Mouse (Mus musculus): ENCODE results near the gene Stk10. TPM values are rescaled to one million over a fixed set of nuclear protein-coding genes. Genes with fewer than 3 reads are reported as not detected.
A peak's percentile ranks its signal among the peaks of the same experiment; 100 is the strongest.

The Stk10 gene
- polyA plus RNA-seq, 1 experiment from 2014 or later = 0.80 TPM

GRCm38 (mm10) chr11:32516916-32517712 is 16.0 kb upstream of the Stk10 start:
- DNase-seq (ENCODE audit: low spot score) (peak; percentile 57), ATAC-seq (peak; percentile 55; the same call in 1 of the 2 replicates)
- no peak overlapping the region for H3K4me2 ChIP-seq (ENCODE audit: low read length)
- H3K9ac ChIP-seq (ENCODE audit: low read length) = no peak overlapping the region
- H3K4me3 ChIP-seq (ENCODE audit: low read depth, low read length) = no peak overlapping the region
- peaks cover 23% of the 10 kb centered on the region for H3K36me3 ChIP-seq (ENCODE audit: control insufficient read depth, insufficient read depth, low read length)
- peak overlapping the region; percentile 58; the same call in 1 of the 2 replicates for H3K27ac ChIP-seq (ENCODE audit: low read depth, low read length)
- WGBS = 80% methylated on average over 8 of the region's 8 CpGs
- H3K9me3 ChIP-seq (replicated peaks; ENCODE audit: control insufficient read depth, low read length) = no peaks in the 10 kb centered on the region
- H3K27me3 ChIP-seq (replicated peaks; ENCODE audit: control insufficient read depth, insufficient read depth, low read length) = no peaks in the 10 kb centered on the region
- no peaks in the 10 kb centered on the region for H3K4me1 ChIP-seq (ENCODE audit: control insufficient read depth, insufficient read depth, low read length)

- no peak overlapping the region for H3K4me3 ChIP-seq (ENCODE audit: low read depth, low read length)
- no peak overlapping the region for H3K27ac ChIP-seq (ENCODE audit: low read depth, low read length)
- no peak for ATAC-seq
- H3K9ac ChIP-seq (ENCODE audit: low read length) = no peak overlapping the region
- H3K36me3 ChIP-seq (ENCODE audit: control insufficient read depth, insufficient read depth, low read length) = peaks cover 23% of the 10 kb centered on the region
- WGBS = 87% methylated on average over 4 of the region's 4 CpGs
- no peaks in the 10 kb centered on the region for H3K27me3 ChIP-seq (replicated peaks; ENCODE audit: control insufficient read depth, insufficient read depth, low read length)
- no peak overlapping the region for H3K4me2 ChIP-seq (ENCODE audit: low read length)
- no peaks in the 10 kb centered on the region for H3K9me3 ChIP-seq (replicated peaks; ENCODE audit: control insufficient read depth, low read length)
- no peaks in the 10 kb centered on the region for H3K4me1 ChIP-seq (ENCODE audit: control insufficient read depth, insufficient read depth, low read length)
- DNase-seq (ENCODE audit: low spot score) = no peak
Observed at GRCm38 (mm10) chr11:32518770-32519169, 14.3 kb upstream of the Stk10 start.

- no peaks in the 10 kb centered on the region for H3K27me3 ChIP-seq (replicated peaks; ENCODE audit: control insufficient read depth, insufficient read depth, low read length)
- 93% methylated on average over 1 of the region's 1 CpGs for WGBS
- no peaks in the 10 kb centered on the region for H3K4me1 ChIP-seq (ENCODE audit: control insufficient read depth, insufficient read depth, low read length)
- DNase-seq (ENCODE audit: low spot score) (no peak), ATAC-seq (no peak)
- no peak overlapping the region for H3K27ac ChIP-seq (ENCODE audit: low read depth, low read length)
- H3K4me3 ChIP-seq (ENCODE audit: low read depth, low read length) = no peak overlapping the region
- no peaks in the 10 kb centered on the region for H3K9me3 ChIP-seq (replicated peaks; ENCODE audit: control insufficient read depth, low read length)
- no peak overlapping the region for H3K9ac ChIP-seq (ENCODE audit: low read length)
- H3K36me3 ChIP-seq (ENCODE audit: control insufficient read depth, insufficient read depth, low read length) = peaks cover 27% of the 10 kb centered on the region
- H3K4me2 ChIP-seq (ENCODE audit: low read length) = no peak overlapping the region
Observed at GRCm38 (mm10) chr11:32519354-32519753, 13.8 kb upstream of the Stk10 start.

- Histone ChIP-seq H3K36me3 (ENCODE audit: control insufficient read depth, insufficient read depth, low read length) (peaks cover 31% of the 10 kb centered on the region), H3K9ac (ENCODE audit: low read length) (no peak overlapping the region), H3K27me3 (replicated peaks; ENCODE audit: control insufficient read depth, insufficient read depth, low read length) (no peaks in the 10 kb centered on the region), H3K27ac (ENCODE audit: low read depth, low read length) (no peak overlapping the region), H3K4me3 (ENCODE audit: low read depth, low read length) (no peak overlapping the region), H3K4me2 (ENCODE audit: low read length) (no peak overlapping the region), H3K9me3 (replicated peaks; ENCODE audit: control insufficient read depth, low read length) (no peaks in the 10 kb centered on the region), H3K4me1 (ENCODE audit: control insufficient read depth, insufficient read depth, low read length) (no peaks in the 10 kb centered on the region)
- ATAC-seq = no peak
- WGBS = 86% methylated on average over 2 of the region's 2 CpGs
- DNase-seq (ENCODE audit: low spot score) = no peak
Observed at GRCm38 (mm10) chr11:32521246-32521645, 11.9 kb upstream of the Stk10 start.

- no peak for DNase-seq (ENCODE audit: low spot score)
Observed at GRCm38 (mm10) chr11:32524122-32524920, 8.8 kb upstream of the Stk10 start.

GRCm38 (mm10) chr11:32527006-32527405 is 6.1 kb upstream of the Stk10 start:
- no peak overlapping the region for H3K9ac ChIP-seq (ENCODE audit: low read length)
- no peak overlapping the region for H3K4me3 ChIP-seq (ENCODE audit: low read depth, low read length)
- peaks cover 11% of the 10 kb centered on the region for H3K36me3 ChIP-seq (ENCODE audit: control insufficient read depth, insufficient read depth, low read length)
- peaks cover 6% of the 10 kb centered on the region; the same call in 1 of the 2 replicates for H3K27me3 ChIP-seq (replicated peaks; ENCODE audit: control insufficient read depth, insufficient read depth, low read length)
- DNase-seq (ENCODE audit: low spot score) (no peak), ATAC-seq (no peak)
- H3K4me1 ChIP-seq (ENCODE audit: control insufficient read depth, insufficient read depth, low read length) = no peaks in the 10 kb centered on the region
- H3K27ac ChIP-seq (ENCODE audit: low read depth, low read length) = no peak overlapping the region
- no peak overlapping the region for H3K4me2 ChIP-seq (ENCODE audit: low read length)
- no peaks in the 10 kb centered on the region for H3K9me3 ChIP-seq (replicated peaks; ENCODE audit: control insufficient read depth, low read length)
- WGBS = 92% methylated on average over 4 of the region's 4 CpGs

More at GRCm38 (mm10) chr11:32524122-32524920, 8.8 kb upstream of the Stk10 start:
- no peak overlapping the region for H3K9ac ChIP-seq (ENCODE audit: low read length)
- no peak for ATAC-seq
- peaks cover 14% of the 10 kb centered on the region for H3K36me3 ChIP-seq (ENCODE audit: control insufficient read depth, insufficient read depth, low read length)
- no peaks in the 10 kb centered on the region for H3K4me1 ChIP-seq (ENCODE audit: control insufficient read depth, insufficient read depth, low read length)
- 87% methylated on average over 11 of the region's 11 CpGs for WGBS
- no peaks in the 10 kb centered on the region for H3K9me3 ChIP-seq (replicated peaks; ENCODE audit: control insufficient read depth, low read length)
- no peak overlapping the region for H3K4me3 ChIP-seq (ENCODE audit: low read depth, low read length)
- H3K4me2 ChIP-seq (ENCODE audit: low read length) = no peak overlapping the region
- H3K27ac ChIP-seq (ENCODE audit: low read depth, low read length) = no peak overlapping the region
- no peaks in the 10 kb centered on the region for H3K27me3 ChIP-seq (replicated peaks; ENCODE audit: control insufficient read depth, insufficient read depth, low read length)

GRCm38 (mm10) chr11:32530151-32530550 is 3.0 kb upstream of the Stk10 start:
- Histone ChIP-seq H3K27me3 (replicated peaks; ENCODE audit: control insufficient read depth, insufficient read depth, low read length) (peaks cover 7% of the 10 kb centered on the region; the same call in 1 of the 2 replicates), H3K9me3 (replicated peaks; ENCODE audit: control insufficient read depth, low read length) (no peaks in the 10 kb centered on the region), H3K4me3 (ENCODE audit: low read depth, low read length) (no peak overlapping the region), H3K36me3 (ENCODE audit: control insufficient read depth, insufficient read depth, low read length) (0 out of 2 replicates have a peak, but pooled peaks cover 4% of the 10 kb centered on the region), H3K9ac (ENCODE audit: low read length) (no peak overlapping the region), H3K27ac (ENCODE audit: low read depth, low read length) (no peak overlapping the region), H3K4me2 (ENCODE audit: low read length) (no peak overlapping the region), H3K4me1 (ENCODE audit: control insufficient read depth, insufficient read depth, low read length) (peaks cover 5% of the 10 kb centered on the region; the same call in 1 of the 2 replicates)
- 60% methylated on average over 1 of the region's 1 CpGs for WGBS
- no peak for ATAC-seq
- DNase-seq (ENCODE audit: low spot score) = no peak

- peak; percentile 16 for ATAC-seq
- Histone ChIP-seq H3K27ac (ENCODE audit: low read depth, low read length) (no peak within 1 kb of the TSS), H3K27me3 (replicated peaks; ENCODE audit: control insufficient read depth, insufficient read depth, low read length) (peaks cover 7% of the 10 kb centered on the region; the same call in 1 of the 2 replicates), H3K4me1 (ENCODE audit: control insufficient read depth, insufficient read depth, low read length) (peaks cover 5% of the 10 kb centered on the region; the same call in 1 of the 2 replicates), H3K9me3 (replicated peaks; ENCODE audit: control insufficient read depth, low read length) (no peaks in the 10 kb centered on the region), H3K36me3 (ENCODE audit: control insufficient read depth, insufficient read depth, low read length) (no peaks in the 10 kb centered on the region), H3K9ac (ENCODE audit: low read length) (peak within 1 kb of the TSS; percentile 76), H3K4me3 (ENCODE audit: low read depth, low read length) (peak within 1 kb of the TSS; percentile 62), H3K4me2 (ENCODE audit: low read length) (peak within 1 kb of the TSS; percentile 98)
- peak; percentile 40 for DNase-seq (ENCODE audit: low spot score)
- 6% methylated on average over 33 of the region's 33 CpGs for WGBS
Observed at GRCm38 (mm10) chr11:32531871-32532764, 987 bp upstream of the Stk10 start, which contains the start of gene Efcab9. Gene Efcab9 (minus strand): TSS chr11:32532081.
